Mouse (Mus musculus) thymus, postnatal 25 days (tissue): ENCODE data around the gene Gm20481.
A peak's percentile ranks its signal among the peaks of the same experiment; 100 is the strongest.
"Not testable (repeated sequence)": the region's sequence is repeated elsewhere in the genome, so short reads cannot be mapped to it uniquely, and the experiment has no call there.

Experiments used
- DNase-seq: peaks from one replicate; pipeline ENCODE4 v3.0.0; 2022

Gene Gm20481

DNA sequence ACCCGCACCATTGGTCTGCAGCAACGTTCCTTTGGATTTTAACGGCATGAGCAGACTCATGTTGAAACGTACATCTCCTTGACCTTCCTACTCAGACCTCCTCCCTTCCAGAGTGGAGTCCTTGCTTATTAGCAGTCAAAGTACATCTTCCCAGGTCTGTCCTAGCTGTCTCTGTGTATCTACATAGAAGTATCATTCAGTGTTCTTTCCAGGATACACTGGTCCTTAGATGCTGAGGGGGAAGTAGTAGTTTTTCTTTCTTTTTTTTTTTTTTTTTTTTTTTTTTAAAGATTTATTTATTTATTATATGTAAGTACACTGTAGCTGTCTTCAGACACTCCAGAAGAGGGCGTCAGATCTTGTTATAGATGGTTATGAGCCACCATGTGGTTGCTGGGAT lies 36.2 kb downstream of the Gm20481 start:
- DNase-seq, result not testable (repeated sequence)

- DNase-seq, result no peak
Measured at GRCm38 (mm10) chr17:35007387-35007991, 37.8 kb downstream of the Gm20481 start.

GRCm38 (mm10) chr17:35009586-35009985 lies 39.9 kb downstream of the Gm20481 start:
- DNase-seq, result no peak

DNA sequence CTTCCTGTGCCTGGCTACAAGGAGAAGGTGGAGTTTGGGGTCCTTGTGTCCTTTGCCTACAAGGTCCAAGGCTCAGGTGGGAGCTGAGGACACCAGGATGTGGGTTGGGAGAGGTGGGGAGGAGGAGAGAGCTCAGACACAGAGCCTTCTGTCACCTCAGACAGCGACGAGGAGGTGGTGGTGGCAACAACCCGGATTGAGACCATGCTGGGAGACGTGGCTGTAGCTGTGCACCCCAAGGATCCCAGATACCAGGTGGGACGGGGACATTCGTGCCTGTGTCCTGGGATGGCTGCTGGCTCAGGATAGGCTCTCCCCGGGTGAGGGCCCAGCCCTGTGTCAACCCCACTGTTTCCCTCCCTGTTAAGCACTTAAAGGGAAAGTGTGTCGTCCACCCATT lies 41.7 kb downstream of the Gm20481 start:
- no peak for DNase-seq

DNA sequence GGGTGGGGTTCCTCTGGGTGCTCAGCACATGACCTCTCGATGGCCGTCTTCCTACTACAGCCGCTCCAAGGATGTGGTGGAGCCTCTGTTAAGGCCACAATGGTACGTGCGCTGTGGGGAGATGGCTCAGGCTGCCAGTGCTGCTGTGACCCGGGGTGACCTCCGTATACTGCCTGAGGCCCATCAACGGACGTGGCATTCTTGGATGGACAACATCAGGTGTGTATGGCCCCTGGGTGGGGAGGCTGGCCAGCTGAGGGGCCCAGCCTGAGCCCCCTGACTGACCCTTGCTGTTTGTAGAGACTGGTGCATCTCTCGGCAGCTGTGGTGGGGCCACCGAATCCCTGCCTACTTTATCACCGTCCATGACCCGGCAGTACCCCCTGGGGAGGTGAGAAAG lies 42.7 kb downstream of the Gm20481 start:
- DNase-seq, result no peak

GRCm38 (mm10) chr17:35013221-35013620 lies 43.5 kb downstream of the Gm20481 start:
- DNase-seq, result no peak

DNA sequence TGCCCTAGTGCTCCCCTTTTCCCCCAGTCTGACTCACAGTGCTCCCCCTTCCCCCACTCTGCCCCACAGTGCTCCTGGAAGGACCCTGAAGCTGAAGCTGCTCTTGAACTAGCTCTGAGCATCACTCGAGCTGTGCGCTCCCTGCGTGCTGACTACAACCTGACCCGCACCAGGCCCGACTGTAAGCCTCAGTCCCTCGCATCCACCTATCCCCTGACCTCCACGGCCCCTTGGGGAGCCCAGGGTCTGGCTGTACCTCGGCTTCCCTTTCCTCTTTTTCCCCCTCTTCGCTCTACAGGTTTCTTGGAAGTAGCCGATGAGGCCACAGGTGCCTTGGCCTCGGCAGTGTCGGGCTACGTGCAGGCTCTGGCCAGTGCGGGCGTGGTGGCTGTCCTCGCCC lies 45.6 kb downstream of the Gm20481 start:
- DNase-seq, result no peak

DNA sequence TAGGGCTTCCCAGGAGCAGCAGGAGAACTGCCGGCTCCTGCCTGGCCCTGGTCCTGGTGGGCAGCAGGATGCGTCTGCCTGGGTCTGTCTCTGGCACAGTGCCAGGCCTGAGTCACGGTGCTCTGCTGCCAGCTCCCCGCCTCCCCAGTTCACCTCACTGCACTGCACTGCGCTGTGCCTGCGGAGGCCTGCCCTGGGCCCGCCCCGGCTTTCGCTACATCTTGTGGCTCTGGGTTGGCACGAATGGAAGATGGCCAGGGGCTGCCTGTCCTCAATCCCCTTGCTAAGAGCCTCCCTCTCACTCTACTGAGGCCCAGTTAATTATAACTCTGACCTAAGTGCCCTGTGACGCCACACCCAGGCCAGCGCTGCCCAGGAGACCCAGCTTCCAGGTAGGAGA lies 46.7 kb downstream of the Gm20481 start, which contains the start of gene Vwa7:
TSS of gene Vwa7 (plus strand) at position 204 of the 400 bp plus-strand sequence.
- DNase-seq, result no peak

- DNase-seq, result no peak
Measured at GRCm38 (mm10) chr17:35016791-35017705, 47.3 kb downstream of the Gm20481 start.

- no peak for DNase-seq
Measured at GRCm38 (mm10) chr17:35017706-35018030, 48.0 kb downstream of the Gm20481 start.

DNA sequence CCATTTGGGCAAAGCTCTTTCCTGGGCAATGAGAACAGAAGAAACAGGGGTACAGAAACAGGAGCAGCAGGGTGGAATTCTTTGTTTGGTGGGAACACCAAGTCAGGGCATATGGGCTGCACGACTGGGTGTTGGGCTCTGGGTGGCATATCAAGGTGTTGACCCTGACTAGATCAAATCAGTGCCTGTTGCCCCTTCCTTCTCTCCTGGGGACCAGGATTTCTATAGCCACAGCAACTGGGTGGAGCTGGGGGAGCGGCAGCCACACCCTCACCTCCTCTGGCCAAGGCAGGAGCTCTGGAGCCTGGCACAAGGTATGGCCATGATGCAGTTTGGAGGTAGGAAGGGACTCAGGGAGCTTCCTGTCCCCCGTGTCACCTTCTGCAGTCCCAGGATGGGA lies 48.5 kb downstream of the Gm20481 start:
- DNase-seq, result no peak

DNA sequence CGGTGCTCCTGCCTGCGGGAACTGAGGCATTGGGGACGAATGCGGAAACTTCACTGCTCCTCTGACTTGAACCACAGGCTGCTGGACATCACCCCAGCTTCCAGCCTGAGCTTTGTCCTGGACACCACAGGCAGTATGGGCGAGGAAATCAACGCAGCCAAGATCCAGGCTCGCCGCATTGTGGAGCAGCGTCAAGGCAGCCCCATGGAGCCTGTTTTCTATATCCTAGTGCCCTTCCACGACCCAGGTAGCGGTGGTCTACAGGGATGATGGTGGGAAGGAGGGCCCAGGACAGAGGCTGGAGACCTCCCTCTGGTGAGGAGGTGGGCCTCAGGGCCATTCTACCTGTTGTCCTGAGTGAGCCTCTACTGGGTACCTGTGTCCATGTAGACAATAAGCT lies 50.2 kb downstream of the Gm20481 start:
- DNase-seq, result no peak

DNA sequence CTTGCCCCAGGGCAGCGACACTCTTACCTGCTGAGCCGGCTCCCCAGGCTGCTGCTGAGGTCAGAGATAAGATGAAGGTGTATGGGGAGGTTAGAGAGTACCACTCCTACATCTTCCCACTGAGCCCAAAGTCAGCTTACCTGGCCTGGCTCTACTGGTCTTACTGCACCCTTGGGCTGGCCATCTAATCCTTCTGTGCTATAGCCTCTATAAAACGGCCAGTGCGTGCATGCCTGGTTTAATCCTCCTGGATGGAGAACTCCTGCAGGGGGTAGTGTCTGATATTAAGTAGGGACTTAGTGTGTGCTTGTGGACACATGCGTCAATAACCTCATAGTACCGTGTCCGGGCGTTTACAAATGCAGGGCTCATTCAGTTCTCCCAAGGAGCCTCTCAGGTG lies 50.8 kb downstream of the Gm20481 start:
- no peak for DNase-seq

- DNase-seq, result peak; percentile 92
Measured at GRCm38 (mm10) chr17:35021163-35021808, 51.6 kb downstream of the Gm20481 start.
